Mouse (Mus musculus) midbrain, embryonic 12.5 days (tissue): ENCODE results near the gene Hivep3. TPM values are rescaled to one million over a fixed set of nuclear protein-coding genes. Genes with fewer than 3 reads are reported as not detected.

ENCODE experiments used
- ATAC-seq: fragments of 200-750 bp; cut with Nextera tagmentation; 2 replicates; pipeline ENCODE4 v1.8.0; 2017; ENCODE audit warnings: low read depth, moderate TSS enrichment, moderate library complexity; ENCODE audit not compliant: low FRiP score
- H3K27ac ChIP-seq: fragments of 300-500 bp; sonication (generic); replicated peaks from 2 replicates; pipeline ENCODE4 v1.5.1; 2016; ENCODE audit warnings: mild to moderate bottlenecking
- H3K27me3 ChIP-seq: fragments of 300-500 bp; sonication (generic); 2 replicates; pipeline ENCODE4 v1.6.1; 2016; ENCODE audit warnings: mild to moderate bottlenecking
- H3K36me3 ChIP-seq: fragments of 300-500 bp; sonication (generic); 2 replicates; pipeline ENCODE4 v1.6.1; 2016
- H3K4me1 ChIP-seq: fragments of 300-500 bp; sonication (generic); 2 replicates; pipeline ENCODE4 v1.6.1; 2016
- H3K4me2 ChIP-seq: fragments of 300-500 bp; sonication (generic); replicated peaks from 2 replicates; pipeline ENCODE4 v1.6.1; 2016; ENCODE audit warnings: mild to moderate bottlenecking, moderate library complexity
- H3K4me3 ChIP-seq: fragments of 300-500 bp; sonication (generic); 2 replicates; pipeline ENCODE4 v1.5.1; 2016; ENCODE audit warnings: mild to moderate bottlenecking
- H3K9ac ChIP-seq: fragments of 300-500 bp; sonication (generic); replicated peaks from 2 replicates; pipeline ENCODE4 v1.6.1; 2016; ENCODE audit warnings: mild to moderate bottlenecking, moderate library complexity
- H3K9me3 ChIP-seq: fragments of 300-500 bp; sonication (generic); 2 replicates; pipeline ENCODE4 v1.6.1; 2016; ENCODE audit warnings: mild to moderate bottlenecking
- WGBS: fragments of 180-500 bp; shearing (Covaris S2); methylation state at CpG from one replicate; pipeline ENCODE4 v1.1.7; 2016; 5-methylcytosine and 5-hydroxymethylcytosine counted together
- polyA plus RNA-seq: library from polyadenylated mRNA; unstranded; fragments of >200 nt; fragmentation: Nextera tagmentation; extraction: Ambion mirVana; gene quantifications from 2 replicates; pipeline ENCODE4 v1.2.1, GENCODE M21; 2016

Hivep3 gene
- polyA plus RNA-seq, 1 experiment from 2014 or later = 4.5 TPM

DNA sequence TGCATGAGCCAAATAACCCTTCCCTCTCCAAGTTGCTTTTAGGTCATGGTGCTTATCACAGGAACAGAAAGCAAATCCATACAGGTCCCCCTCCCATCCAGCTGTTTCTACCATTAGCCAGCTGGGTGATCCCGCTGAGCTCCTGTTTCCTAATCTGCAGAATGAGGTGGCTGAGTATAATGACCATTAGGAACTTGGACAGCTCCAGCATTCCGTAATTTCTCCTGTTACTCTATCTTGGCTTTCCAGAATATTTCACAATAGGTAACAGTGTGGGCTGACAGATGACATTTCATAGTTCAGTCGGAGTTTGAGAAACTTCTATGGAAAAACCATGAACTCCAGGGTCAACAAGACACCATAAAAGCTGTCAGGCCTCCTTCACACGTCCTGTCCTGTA, 148.8 kb downstream of the Hivep3 start:
- Histone ChIP-seq H3K36me3 (no peaks in the 10 kb centered on the region), H3K27me3 (0 out of 2 replicates have a peak, but pooled peaks cover 4% of the 10 kb centered on the region), H3K4me2 (no peak overlapping the region), H3K9ac (no peak overlapping the region), H3K4me1 (peaks cover 12% of the 10 kb centered on the region), H3K27ac (no peak overlapping the region), H3K9me3 (no peaks in the 10 kb centered on the region), H3K4me3 (no peak overlapping the region)
- WGBS = 45% methylated on average over 4 of the region's 4 CpGs
- ATAC-seq = no peak

DNA sequence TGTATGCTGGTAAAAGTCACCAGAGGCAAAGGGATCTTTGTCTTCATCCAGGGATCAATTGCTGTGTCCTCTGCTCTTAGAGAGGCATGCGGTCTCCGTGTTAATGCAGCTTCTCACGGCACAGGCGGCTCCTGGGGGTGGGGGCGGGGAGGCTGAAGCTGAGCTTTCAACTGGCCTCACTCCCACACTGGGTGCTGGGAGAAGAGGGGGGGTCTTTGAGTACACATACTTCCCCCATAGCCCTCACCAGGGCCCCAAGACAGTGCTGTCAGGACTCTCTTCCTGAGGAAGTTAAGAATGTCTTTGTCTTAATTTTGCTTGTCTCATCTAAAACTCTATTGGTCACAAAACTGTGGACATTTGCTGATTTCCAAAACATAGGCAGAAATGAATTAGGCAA, 149.2 kb downstream of the Hivep3 start:
- H3K27ac ChIP-seq = no peak overlapping the region
- no peaks in the 10 kb centered on the region for H3K9me3 ChIP-seq
- no peaks in the 10 kb centered on the region for H3K36me3 ChIP-seq
- 43% methylated on average over 5 of the region's 5 CpGs for WGBS
- H3K4me3 ChIP-seq = no peak overlapping the region
- no peak overlapping the region for H3K9ac ChIP-seq
- ATAC-seq = no peak; the same call in 1 of the 2 replicates
- 0 out of 2 replicates have a peak, but pooled peaks cover 4% of the 10 kb centered on the region for H3K27me3 ChIP-seq
- peaks cover 12% of the 10 kb centered on the region for H3K4me1 ChIP-seq
- no peak overlapping the region for H3K4me2 ChIP-seq

DNA sequence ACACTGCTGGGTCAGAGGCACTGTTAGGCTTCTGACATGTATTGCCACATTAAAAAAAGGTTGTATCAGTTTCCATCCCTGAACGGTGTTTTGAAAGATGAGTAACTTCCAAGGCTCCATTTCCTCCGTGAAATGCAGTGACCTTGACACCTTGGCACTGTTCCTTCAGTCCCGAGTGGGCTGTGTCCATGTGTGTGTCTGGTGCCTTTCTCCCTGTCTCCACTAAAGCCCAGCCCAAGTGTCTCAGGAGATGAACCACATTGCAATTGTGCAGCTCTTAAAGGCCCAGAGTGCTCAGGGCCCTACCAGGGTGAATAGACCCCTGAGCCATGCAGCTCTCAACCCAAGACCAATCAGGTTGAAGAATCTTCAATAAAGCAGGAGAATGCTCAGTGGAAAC, 153.0 kb downstream of the Hivep3 start:
- Histone ChIP-seq H3K9ac (no peak overlapping the region), H3K36me3 (no peaks in the 10 kb centered on the region), H3K4me3 (no peak overlapping the region), H3K27ac (no peak overlapping the region), H3K27me3 (no peaks in the 10 kb centered on the region), H3K4me1 (peaks cover 12% of the 10 kb centered on the region), H3K9me3 (no peaks in the 10 kb centered on the region), H3K4me2 (no peak overlapping the region)
- no peak for ATAC-seq
- 83% methylated on average over 3 of the region's 3 CpGs for WGBS

DNA sequence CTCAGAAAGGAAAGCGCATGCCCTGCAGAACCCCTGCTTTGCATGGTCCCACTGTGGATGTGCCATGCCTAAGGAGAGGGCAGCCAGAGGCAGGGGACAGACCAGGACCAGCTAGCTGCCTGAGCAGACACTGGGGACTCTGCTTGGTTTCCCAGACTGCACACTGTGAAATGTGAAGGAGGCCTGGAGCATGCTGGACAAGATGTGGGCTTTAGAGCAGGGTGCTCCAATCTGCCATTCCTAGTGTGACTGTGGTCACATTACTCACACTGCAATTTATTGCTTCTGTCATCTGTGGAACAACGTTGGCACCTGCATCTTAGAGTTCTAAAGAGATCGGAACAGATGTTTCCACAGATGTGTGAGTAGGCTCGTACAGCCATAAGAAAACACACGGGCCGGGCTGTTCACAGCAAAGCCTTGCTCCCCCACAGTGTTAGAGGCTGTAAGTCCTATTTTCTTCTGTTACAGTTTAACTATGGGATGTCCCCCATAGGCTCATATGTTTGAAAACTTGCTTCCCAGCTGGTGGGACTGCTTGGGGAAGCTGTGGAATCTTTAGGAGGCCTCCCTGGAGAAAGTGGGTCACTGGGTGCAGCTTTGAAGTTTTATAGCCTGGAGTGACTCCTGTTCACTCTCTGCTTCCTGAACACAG, 154.1 kb downstream of the Hivep3 start:
- H3K9me3 ChIP-seq = no peaks in the 10 kb centered on the region
- 86% methylated on average over 6 of the region's 6 CpGs for WGBS
- H3K27ac ChIP-seq = no peak overlapping the region
- no peak overlapping the region for H3K4me2 ChIP-seq
- ATAC-seq = no peak
- no peak overlapping the region for H3K4me3 ChIP-seq
- peaks cover 4% of the 10 kb centered on the region for H3K4me1 ChIP-seq
- no peak overlapping the region for H3K9ac ChIP-seq
- no peaks in the 10 kb centered on the region for H3K36me3 ChIP-seq
- H3K27me3 ChIP-seq = no peaks in the 10 kb centered on the region

DNA sequence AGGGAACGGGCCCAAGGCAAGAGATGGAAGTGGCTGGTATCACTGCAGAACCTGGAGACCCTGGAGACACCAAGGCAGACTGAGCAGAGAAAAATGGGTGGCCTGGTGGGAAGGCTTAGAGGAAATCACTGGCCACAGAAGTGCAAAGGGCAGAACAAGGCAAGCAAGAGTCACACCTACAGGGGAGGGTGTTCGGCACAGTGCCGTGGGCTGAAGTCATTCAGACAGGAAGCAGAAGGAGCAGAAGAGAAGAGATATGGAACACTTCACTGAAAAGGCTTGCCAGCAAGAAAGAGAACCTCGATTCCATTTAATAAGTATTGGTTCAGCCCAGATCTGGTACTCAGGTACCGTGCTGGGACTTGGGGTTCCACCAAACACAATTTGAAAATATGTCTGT, 156.2 kb downstream of the Hivep3 start:
- WGBS = 81% methylated on average over 5 of the region's 5 CpGs
- Histone ChIP-seq H3K36me3 (no peaks in the 10 kb centered on the region), H3K9ac (no peak overlapping the region), H3K27me3 (no peaks in the 10 kb centered on the region), H3K27ac (no peak overlapping the region), H3K4me2 (no peak overlapping the region), H3K4me1 (no peaks in the 10 kb centered on the region; the same call in 1 of the 2 replicates), H3K9me3 (no peaks in the 10 kb centered on the region), H3K4me3 (no peak overlapping the region)
- no peak for ATAC-seq

DNA sequence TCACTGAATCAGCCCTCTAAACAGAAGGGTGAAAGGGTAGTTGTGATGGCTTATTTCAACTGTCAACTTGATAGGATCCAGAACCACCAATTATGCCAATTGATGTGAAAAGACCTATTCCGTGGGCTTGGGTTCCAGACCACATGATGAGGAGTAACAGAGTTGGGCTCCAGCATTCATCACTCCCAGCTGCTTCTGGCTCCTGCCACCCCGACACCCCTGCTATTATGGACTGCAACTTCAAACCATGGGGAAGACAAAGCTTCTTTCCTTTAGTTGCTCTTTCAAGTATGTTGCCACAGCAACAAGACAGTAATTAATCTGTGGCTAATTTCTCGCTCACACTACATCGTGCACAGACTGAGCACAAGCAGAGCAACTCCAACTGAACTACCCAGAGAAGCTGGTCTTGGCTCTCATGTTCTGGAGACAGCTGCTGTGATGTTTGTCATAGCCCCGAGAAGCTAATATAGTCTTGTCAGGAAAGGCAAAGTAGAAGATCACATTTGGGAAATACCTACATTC, 159.7 kb downstream of the Hivep3 start:
- Histone ChIP-seq H3K9ac (no peak overlapping the region), H3K4me3 (no peak overlapping the region), H3K27ac (no peak overlapping the region), H3K4me2 (no peak overlapping the region), H3K27me3 (0 out of 2 replicates have a peak, but pooled peaks cover 3% of the 10 kb centered on the region), H3K36me3 (no peaks in the 10 kb centered on the region), H3K9me3 (no peaks in the 10 kb centered on the region), H3K4me1 (peaks cover 3% of the 10 kb centered on the region; the same call in 1 of the 2 replicates)
- ATAC-seq = no peak
- WGBS = 66% methylated on average over 5 of the region's 5 CpGs

DNA sequence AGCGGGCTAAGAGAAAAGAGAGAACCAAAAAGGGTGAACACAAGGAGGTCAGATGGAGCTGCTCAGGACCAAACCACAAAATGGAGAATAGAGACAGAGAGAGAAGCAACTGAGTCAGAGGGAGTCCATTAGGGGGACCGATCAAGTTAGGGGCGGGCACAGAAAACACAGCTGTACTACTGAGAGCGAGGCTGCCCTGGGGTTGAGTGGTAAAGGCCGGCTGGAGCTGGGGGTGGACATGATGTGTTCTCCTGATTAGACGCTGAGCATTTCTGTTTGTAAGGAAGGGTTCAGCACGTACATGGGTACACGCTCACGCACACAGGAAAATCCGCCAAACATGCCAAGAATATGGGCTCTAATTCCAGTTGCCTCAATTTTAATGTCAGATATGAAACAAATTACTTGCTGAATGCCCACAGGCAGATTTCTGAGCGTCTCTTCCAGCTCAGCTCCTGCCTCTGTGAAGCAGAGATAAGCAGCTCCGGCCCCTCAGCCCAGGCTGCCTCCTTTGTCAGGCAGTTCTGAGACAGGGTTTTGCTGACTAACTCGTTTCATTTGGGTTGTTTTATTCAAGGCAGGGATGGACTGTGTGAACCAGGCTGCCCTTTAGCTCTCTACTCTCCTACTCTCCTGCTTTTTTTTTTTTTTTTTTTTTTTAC, 161.3 kb downstream of the Hivep3 start:
- H3K4me2 ChIP-seq = no peak overlapping the region
- 0 out of 2 replicates have a peak, but pooled peaks cover 3% of the 10 kb centered on the region for H3K27me3 ChIP-seq
- H3K4me1 ChIP-seq = peaks cover 3% of the 10 kb centered on the region; the same call in 1 of the 2 replicates
- no peak overlapping the region for H3K4me3 ChIP-seq
- H3K9me3 ChIP-seq = no peaks in the 10 kb centered on the region
- peak overlapping the region; percentile 58 for H3K27ac ChIP-seq
- peak; percentile 54 for ATAC-seq
- 78% methylated on average over 13 of the region's 13 CpGs for WGBS
- no peak overlapping the region for H3K9ac ChIP-seq
- H3K36me3 ChIP-seq = no peaks in the 10 kb centered on the region

DNA sequence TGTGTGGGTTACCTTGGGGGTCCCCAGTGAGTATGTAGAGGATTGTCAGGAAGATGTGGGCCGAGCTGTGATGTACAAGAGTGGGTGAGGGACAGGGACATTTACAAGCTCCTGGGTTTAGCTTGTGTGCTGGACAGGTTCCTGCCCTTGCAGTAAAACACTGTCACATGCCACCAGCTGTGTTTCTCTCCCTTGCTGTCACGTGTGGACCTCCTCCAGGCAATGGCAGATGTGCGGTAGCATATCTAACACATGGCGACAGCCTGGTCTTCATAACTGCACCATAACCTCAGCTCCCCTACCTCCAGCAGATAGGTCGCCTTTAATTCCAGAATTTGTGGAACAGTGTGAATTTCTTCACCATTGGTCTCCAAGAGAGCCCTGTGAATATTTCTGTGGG, 161.9 kb downstream of the Hivep3 start:
- Histone ChIP-seq H3K4me2 (no peak overlapping the region), H3K36me3 (no peaks in the 10 kb centered on the region), H3K9ac (no peak overlapping the region), H3K27ac (peak overlapping the region; percentile 66), H3K4me1 (peaks cover 3% of the 10 kb centered on the region; the same call in 1 of the 2 replicates), H3K27me3 (0 out of 2 replicates have a peak, but pooled peaks cover 3% of the 10 kb centered on the region), H3K9me3 (no peaks in the 10 kb centered on the region), H3K4me3 (no peak overlapping the region)
- ATAC-seq = no peak
- WGBS = 78% methylated on average over 5 of the region's 5 CpGs

DNA sequence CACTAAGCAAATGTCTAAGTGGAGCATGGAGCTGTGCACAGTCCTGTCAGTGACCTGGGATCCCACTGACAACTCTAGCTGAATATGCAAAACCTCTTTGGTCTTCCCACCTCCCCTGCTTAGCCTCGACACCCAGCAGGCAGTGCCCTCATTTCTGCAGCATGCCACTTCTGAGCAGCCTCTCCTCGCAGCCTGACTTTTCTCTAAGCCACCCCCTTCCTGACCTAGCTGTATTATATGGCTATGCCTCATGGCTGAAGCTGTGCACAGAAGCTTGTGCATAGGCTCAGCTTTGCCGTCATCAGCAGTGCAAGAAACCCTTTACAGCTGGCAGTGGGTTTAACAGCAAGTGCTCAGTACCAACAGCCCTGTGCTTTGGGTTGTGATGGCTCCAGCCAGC, 163.0 kb downstream of the Hivep3 start:
- no peak for ATAC-seq
- Histone ChIP-seq H3K4me2 (no peak overlapping the region), H3K9ac (no peak overlapping the region), H3K36me3 (no peaks in the 10 kb centered on the region), H3K27ac (no peak overlapping the region), H3K4me3 (no peak overlapping the region), H3K27me3 (0 out of 2 replicates have a peak, but pooled peaks cover 3% of the 10 kb centered on the region), H3K9me3 (no peaks in the 10 kb centered on the region), H3K4me1 (peaks cover 4% of the 10 kb centered on the region; the same call in 1 of the 2 replicates)
- 83% methylated on average over 3 of the region's 3 CpGs for WGBS

DNA sequence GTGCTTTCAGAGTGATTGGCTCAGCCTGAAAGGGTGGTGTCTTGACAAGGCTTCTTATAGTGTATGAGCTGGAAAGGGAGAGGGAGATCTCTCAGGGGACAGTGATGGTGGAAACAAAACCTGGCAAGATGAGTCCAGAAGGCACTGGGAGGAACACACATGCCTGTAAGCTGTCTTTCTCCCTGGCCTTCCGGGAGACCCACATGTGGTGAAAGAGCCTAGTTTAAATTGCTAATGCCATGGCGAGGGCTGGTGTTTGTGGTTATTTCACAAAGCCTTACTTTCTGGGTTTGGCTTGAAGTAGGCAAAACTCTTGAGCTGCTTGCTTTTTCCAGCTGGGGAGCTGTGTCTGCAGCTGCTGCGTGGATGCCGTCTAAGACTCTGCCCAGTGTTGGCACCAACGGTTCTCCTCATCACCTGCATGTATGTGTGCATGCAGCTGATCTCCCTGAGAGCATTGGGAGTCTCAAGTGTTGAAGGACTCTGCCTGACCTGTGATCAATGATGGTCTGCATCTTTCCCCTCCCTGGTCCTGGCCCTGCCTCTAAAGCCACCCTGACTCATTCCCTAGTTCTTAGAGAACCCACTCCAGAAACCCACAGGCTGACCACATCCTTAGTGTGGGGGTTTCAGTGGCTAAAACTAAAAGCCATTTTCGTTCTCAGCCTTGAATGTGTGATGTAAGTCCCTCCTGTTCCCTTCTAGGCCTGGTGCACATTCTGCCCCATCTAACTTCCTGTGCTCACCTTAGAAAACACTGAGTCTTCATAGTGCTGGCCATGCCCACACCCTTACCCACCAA, 163.7 kb downstream of the Hivep3 start:
- H3K27ac ChIP-seq = no peak overlapping the region
- H3K27me3 ChIP-seq = 0 out of 2 replicates have a peak, but pooled peaks cover 3% of the 10 kb centered on the region
- H3K9ac ChIP-seq = no peak overlapping the region
- 67% methylated on average over 6 of the region's 6 CpGs for WGBS
- no peak for ATAC-seq
- H3K4me3 ChIP-seq = no peak overlapping the region
- no peaks in the 10 kb centered on the region for H3K9me3 ChIP-seq
- H3K4me2 ChIP-seq = no peak overlapping the region
- H3K4me1 ChIP-seq = peaks cover 11% of the 10 kb centered on the region; the same call in 1 of the 2 replicates
- no peaks in the 10 kb centered on the region for H3K36me3 ChIP-seq

DNA sequence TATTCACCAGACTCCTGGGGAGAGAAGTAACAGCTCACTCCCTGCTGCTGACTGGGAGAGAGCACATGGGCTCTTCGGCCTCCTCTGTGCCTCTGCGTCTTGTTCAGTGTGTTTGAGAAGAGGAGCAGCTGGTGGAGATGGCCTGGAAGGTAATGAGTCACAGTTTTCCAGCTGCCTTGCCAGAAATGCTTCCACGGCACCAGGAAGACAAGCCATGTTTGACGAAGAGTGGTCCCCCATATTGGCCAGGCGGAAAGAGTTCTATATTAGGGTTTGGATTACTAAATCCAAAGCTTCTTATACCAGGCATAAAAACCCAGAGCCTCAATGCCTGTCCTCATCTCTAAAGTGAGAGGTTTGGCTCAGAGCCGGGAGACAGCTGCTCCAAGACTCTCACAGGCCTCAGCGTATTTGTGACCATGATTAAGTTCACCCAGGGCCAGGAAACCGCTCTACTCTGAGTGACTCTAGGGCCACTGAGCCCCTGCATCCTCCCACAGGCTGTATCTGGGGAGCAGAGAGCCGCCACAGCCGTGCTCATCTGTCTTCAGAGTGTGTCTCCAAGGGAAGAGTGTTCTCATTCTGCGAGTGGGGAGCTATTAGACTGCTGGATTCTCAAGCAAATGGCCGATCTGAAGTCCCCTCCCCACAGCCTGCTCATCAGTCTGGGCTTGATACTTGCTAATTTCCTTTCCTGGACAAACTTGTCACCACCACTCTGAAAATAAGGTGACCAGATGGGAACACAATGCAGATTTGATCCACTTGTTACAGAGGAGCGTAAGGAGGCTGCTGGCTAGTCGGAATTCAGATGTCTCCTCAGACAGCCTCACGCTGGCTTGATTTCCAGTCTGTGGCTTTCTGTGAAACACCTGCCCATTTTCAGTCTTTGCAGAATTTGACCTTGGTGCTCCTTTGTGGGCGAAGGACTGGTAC, 168.2 kb downstream of the Hivep3 start:
- WGBS = 71% methylated on average over 16 of the region's 16 CpGs
- peak; percentile 17; the same call in 1 of the 2 replicates for ATAC-seq
- H3K27ac ChIP-seq = no peak overlapping the region

More for the DNA sequence above, 168.2 kb downstream of the Hivep3 start:
- Histone ChIP-seq H3K4me2 (no peak overlapping the region), H3K9ac (no peak overlapping the region), H3K9me3 (no peaks in the 10 kb centered on the region), H3K4me3 (no peak overlapping the region), H3K27me3 (no peaks in the 10 kb centered on the region), H3K36me3 (no peaks in the 10 kb centered on the region), H3K4me1 (peaks cover 32% of the 10 kb centered on the region)
